Mouse (Mus musculus): ENCODE measurements at regions not wholly inside any gene's neighbourhood (a gene's known extent, or its start where the extent isn't known, plus 50 kb on each side); places are given as distances from the start of the nearest gene placed in this dataset.

DNA sequence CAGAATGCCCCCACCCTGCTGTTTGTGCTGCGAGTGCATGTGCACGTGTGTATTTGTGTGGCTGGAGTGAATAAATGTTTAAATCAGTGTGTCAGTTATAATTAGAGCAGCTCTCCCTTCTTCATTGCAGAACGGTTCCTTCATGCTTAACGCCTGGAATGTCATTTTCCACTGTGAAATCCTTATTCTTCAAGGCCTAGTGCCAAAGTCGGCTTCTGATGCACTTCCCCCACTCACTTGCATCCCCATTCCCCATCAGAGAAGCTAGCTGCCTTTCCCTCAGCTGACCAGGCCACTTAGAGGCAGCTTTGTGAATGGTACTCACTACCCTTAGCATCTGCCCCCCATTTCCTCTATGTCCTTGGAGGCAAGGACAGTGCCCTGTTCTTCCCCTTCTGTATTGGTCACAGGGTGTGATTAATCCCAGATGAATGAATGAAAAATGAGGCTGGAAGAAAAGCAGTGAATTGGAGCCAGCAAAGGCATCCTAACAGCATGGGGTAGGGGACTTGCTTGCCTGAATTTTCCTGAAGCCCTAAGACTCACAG is 162.6 kb downstream of the H2al1j start:
- Histone ChIP-seq H3K36me3 (no peaks in the 10 kb centered on the region), H3K27ac (no peak overlapping the region), H3K9ac (no peak overlapping the region), H3K9me3 (no peaks in the 10 kb centered on the region), H3K4me1 (peaks cover 51% of the 10 kb centered on the region), H3K4me3 (no peak overlapping the region), H3K27me3 (peaks cover 29% of the 10 kb centered on the region; the same call in 1 of the 2 replicates), H3K4me2 (replicated peaks) (no peak overlapping the region)
- WGBS, result 43% methylated on average over 5 of the region's 5 CpGs
- no peak for ATAC-seq (ENCODE audit: low FRiP score, low read depth)

DNA sequence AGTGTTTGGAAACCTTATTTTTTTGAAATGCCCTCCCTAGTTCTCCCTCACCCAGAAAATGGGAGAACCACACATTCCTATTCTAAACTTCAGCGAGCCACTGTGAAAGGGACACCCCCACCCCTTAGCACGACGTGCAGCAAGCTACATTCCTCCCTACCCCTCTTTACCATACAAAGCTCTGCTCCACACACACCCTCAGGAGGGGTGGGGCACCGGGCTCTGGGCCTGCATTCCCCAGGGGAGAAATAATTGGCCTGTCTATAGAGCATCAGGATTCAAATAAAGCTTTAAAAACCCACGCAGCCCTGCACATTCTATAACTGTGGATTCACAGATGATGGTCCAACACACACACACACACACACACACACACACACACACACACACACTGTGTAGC is 163.6 kb downstream of the H2al1j start:
- Histone ChIP-seq H3K9me3 (no peaks in the 10 kb centered on the region), H3K27ac (no peak overlapping the region), H3K27me3 (peaks cover 36% of the 10 kb centered on the region; the same call in 1 of the 2 replicates), H3K36me3 (no peaks in the 10 kb centered on the region), H3K4me2 (replicated peaks) (no peak overlapping the region), H3K4me1 (peaks cover 50% of the 10 kb centered on the region), H3K9ac (no peak overlapping the region), H3K4me3 (no peak overlapping the region)
- no peak for ATAC-seq (ENCODE audit: low FRiP score, low read depth)
- WGBS, result 27% methylated on average over 5 of the region's 5 CpGs

DNA sequence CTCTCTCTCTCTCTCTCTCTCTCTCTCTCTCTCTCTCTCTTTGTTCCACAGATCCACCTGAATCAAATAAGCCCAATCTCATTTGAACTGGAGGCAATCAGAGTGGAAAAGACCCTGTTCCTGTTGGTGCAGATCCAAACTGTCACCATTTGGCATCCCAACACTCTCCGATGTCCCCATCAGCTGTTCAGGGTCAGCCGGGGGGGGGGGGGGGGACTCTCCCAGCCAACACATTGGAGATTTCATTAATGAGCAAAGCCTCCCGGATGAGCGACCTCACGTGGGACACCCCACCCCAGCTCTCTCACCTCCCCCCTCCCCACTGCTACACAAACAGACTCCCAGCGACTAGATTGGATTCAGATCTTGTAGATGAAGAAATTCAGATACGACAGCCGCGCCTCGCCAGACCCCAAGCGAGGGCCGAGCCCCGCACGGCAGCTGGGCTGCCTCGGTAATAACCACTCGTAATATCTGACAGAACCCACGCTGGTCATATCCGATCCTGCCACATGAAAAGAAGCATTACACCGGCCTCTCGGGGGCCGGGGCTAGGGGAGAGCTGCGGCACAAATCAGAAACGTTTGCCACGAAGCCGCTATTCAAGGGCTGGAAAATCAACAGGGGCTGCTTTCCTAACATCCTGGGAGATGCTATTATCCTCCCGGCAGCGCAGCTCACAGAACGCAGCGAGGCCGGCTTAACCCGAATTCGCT is 164.2 kb downstream of the H2al1j start:
- H3K9me3 ChIP-seq, result no peaks in the 10 kb centered on the region
- 21% methylated on average over 32 of the region's 32 CpGs for WGBS
- peak overlapping the region; percentile 53 for H3K4me2 ChIP-seq (replicated peaks)
- peaks cover 44% of the 10 kb centered on the region for H3K4me1 ChIP-seq
- no peaks in the 10 kb centered on the region for H3K36me3 ChIP-seq
- no peak overlapping the region for H3K27ac ChIP-seq
- peaks cover 41% of the 10 kb centered on the region; the same call in 1 of the 2 replicates for H3K27me3 ChIP-seq
- no peak overlapping the region for H3K9ac ChIP-seq
- peak overlapping the region; percentile 20 for H3K4me3 ChIP-seq
- ATAC-seq (ENCODE audit: low FRiP score, low read depth), result no peak

DNA sequence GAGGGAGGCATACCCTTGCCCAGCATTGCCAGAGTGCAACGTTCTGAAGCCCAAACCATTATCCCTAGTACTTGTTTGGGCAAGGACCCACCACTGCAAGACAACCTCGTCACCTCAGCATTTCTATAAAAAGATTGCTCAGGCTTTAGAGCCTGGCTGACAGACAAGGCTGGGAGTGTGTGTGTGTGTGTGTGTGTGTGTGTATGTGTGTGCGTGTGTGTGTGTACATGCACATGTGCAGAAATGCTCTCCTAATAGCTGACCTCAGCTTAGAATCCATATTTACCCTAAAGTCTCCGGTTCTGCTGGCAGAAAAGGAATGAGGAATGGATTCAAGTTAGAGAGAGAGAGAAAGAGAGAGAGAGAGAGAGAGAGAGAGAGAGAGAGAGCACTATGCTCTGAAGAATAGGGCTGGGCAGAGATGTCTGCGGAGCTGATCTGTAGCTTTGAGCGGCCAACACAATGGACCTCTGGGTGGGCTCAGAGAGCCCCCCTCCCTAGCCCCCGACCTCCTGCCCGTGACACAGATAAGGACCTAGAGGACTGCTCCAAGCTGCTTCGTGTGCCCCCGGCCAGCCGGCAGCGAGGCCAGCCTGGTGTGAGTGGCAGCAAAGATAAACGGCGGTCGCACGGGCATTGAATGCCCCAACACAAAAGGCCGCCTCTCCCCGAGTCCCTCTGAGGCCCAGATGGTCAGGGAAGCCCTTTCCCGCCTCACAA is 166.1 kb downstream of the H2al1j start:
- ATAC-seq (ENCODE audit: low FRiP score, low read depth), result 0 out of 2 replicates have a peak, but pooled peaks have one; percentile 24
- Histone ChIP-seq H3K4me3 (peak overlapping the region; percentile 20), H3K36me3 (no peaks in the 10 kb centered on the region), H3K4me2 (replicated peaks) (peak overlapping the region; percentile 61), H3K27me3 (peaks cover 37% of the 10 kb centered on the region; the same call in 1 of the 2 replicates), H3K9me3 (no peaks in the 10 kb centered on the region), H3K4me1 (peaks cover 34% of the 10 kb centered on the region), H3K9ac (no peak overlapping the region; the same call in 1 of the 2 replicates), H3K27ac (peak overlapping the region; percentile 48; the same call in 1 of the 2 replicates)
- 35% methylated on average over 19 of the region's 19 CpGs for WGBS

DNA sequence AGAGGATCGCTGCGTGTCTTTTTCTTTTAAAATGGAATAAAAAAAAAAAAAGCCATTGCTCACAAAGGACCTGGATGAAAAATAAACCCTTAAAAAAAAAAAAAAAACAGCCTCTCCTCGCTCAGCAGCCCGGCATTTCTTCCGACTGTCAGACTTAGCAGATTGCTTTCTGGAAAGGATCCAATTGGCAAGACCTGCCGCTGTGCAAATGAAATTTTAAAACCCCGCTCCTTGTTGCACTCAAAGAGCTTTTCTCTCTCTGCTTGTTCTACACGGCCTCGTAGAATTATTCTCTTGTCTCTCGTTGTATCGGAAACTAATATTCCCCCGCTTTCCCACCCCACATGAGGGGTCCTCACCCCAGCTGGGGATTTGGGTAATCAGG is 166.6 kb downstream of the H2al1j start:
- Histone ChIP-seq H3K27me3 (peaks cover 37% of the 10 kb centered on the region; the same call in 1 of the 2 replicates), H3K9ac (no peak overlapping the region), H3K4me2 (replicated peaks) (peak overlapping the region; percentile 61), H3K36me3 (no peaks in the 10 kb centered on the region), H3K4me1 (peaks cover 34% of the 10 kb centered on the region), H3K27ac (no peak overlapping the region), H3K9me3 (no peaks in the 10 kb centered on the region), H3K4me3 (peak overlapping the region; percentile 20)
- ATAC-seq (ENCODE audit: low FRiP score, low read depth), result 0 out of 2 replicates have a peak, but pooled peaks have one; percentile 51
- WGBS, result 18% methylated on average over 12 of the region's 12 CpGs

DNA sequence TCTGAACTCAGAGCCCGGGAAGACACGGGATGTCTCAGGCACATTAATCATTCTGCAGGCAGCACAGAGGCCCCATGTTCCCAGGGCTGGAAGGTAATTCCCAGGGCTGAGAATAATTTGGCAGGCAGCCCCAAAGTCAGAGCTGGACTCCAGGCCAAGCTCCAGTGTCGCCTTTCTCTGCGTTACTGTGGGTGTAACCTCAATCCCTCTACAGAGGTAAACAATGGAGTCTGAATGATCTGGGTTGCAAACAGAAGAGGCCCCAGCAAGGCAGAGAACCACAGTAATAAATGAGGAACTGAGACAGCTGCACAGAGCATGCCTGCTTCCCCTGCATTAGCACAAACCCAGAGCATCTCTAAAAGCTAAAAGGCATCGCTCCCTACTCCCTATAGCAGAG is 184.8 kb downstream of the H2al1j start:
- Histone ChIP-seq H3K4me2 (replicated peaks) (no peak overlapping the region), H3K36me3 (no peaks in the 10 kb centered on the region), H3K4me3 (no peak overlapping the region), H3K9ac (no peak overlapping the region), H3K27ac (no peak overlapping the region), H3K9me3 (no peaks in the 10 kb centered on the region), H3K4me1 (peaks cover 5% of the 10 kb centered on the region; the same call in 1 of the 2 replicates), H3K27me3 (peaks cover 54% of the 10 kb centered on the region; the same call in 1 of the 2 replicates)
- 37% methylated on average over 5 of the region's 5 CpGs for WGBS
- no peak for ATAC-seq (ENCODE audit: low FRiP score, low read depth)

DNA sequence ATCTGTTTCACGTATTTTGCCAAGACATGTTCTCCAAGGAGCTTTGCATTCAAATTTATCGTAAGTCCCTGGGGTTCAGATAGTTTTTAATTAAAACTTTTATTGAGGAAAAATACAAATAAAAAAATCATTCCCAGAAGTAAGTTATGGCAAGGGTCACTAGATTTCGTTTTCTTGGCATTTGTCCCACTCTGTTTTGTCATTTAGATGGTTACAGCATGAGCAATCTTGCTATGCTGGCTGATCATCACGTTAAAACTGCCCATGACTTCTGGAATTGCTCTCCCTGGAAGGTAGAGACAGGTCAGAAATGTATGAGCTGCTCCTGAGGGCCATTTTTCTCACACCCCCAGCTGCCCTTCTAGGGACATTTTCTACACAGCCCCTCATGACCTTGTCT is 185.3 kb downstream of the H2al1j start:
- Histone ChIP-seq H3K4me1 (peaks cover 5% of the 10 kb centered on the region; the same call in 1 of the 2 replicates), H3K9me3 (no peaks in the 10 kb centered on the region), H3K27ac (no peak overlapping the region), H3K4me2 (replicated peaks) (no peak overlapping the region), H3K36me3 (no peaks in the 10 kb centered on the region), H3K4me3 (no peak overlapping the region), H3K27me3 (peaks cover 58% of the 10 kb centered on the region; the same call in 1 of the 2 replicates), H3K9ac (no peak overlapping the region)
- no peak for ATAC-seq (ENCODE audit: low FRiP score, low read depth)
- 71% methylated on average over 4 of the region's 4 CpGs for WGBS

DNA sequence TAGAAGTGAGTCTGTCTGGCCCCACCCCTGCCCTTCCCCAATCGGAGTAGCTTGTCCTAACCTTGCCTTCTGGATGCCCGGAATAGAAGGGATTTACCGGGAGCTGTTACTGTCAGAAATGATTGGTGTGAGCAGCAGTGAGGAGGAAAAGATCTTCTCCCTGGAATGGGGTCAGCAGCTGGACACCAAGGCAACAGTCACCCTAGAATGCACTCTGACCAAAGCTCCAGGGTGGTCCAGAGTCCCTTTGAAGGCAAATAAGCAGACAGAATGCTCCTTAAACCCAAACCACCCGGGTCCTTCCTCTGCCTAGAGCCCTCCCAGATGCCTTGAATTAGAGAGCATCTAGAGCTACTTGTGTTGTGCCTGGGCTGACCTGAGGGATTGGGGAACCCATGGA is 196.2 kb downstream of the H2al1j start:
- Histone ChIP-seq H3K9ac (no peak overlapping the region), H3K27ac (no peak overlapping the region), H3K4me3 (no peak overlapping the region), H3K9me3 (no peaks in the 10 kb centered on the region), H3K36me3 (no peaks in the 10 kb centered on the region), H3K4me1 (no peaks in the 10 kb centered on the region), H3K4me2 (replicated peaks) (no peak overlapping the region), H3K27me3 (peaks cover 44% of the 10 kb centered on the region)
- no peak for ATAC-seq (ENCODE audit: low FRiP score, low read depth)
- WGBS, result 20% methylated on average over 4 of the region's 4 CpGs

DNA sequence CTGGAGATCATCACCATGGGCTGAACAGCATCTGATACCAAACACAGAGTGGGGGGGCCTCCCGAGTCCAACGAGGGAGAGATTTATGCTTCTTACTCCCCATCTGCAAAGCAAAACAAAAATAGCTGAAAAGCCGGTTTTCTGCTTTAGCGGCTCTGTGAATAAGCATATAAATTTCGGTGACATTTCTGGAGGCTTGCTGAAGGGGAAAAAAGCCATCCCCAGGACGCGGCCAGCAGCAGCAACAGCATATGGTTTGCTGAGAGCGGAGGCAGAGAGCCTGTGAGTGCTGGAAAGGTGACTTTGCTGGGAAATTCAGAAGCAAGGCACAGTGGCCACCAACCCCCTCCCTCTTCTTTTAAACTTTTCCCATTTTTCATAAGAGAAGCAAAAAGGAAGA is 197.7 kb downstream of the H2al1j start:
- H3K36me3 ChIP-seq, result no peaks in the 10 kb centered on the region
- no peak overlapping the region for H3K4me3 ChIP-seq
- H3K4me1 ChIP-seq, result no peaks in the 10 kb centered on the region
- H3K27me3 ChIP-seq, result peaks cover 46% of the 10 kb centered on the region
- WGBS, result 53% methylated on average over 8 of the region's 8 CpGs
- H3K9ac ChIP-seq, result no peak overlapping the region
- no peak for ATAC-seq (ENCODE audit: low FRiP score, low read depth)
- H3K9me3 ChIP-seq, result no peaks in the 10 kb centered on the region
- H3K27ac ChIP-seq, result no peak overlapping the region
- H3K4me2 ChIP-seq (replicated peaks), result no peak overlapping the region

DNA sequence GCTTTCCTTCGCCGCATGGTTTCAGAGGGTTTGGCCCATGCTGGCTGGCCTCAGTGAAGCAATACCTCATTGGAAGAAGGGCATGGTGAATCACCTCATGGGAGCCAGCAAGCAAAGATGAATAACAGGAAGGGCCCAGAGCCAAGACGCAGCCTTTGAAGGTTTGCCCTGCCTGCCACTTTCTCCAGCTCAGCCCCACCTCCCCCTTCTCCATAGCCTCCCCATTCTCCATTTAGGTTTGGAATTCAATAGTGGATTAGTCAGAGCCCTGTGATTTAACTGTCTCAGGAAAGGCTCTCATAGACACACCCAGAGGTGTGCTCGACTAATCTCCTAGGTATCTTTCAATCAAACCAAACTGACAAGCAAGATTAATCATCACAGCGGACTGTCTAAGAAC is 201.0 kb downstream of the H2al1j start:
- Histone ChIP-seq H3K4me2 (replicated peaks) (no peak overlapping the region), H3K27ac (no peak overlapping the region), H3K9me3 (no peaks in the 10 kb centered on the region), H3K9ac (no peak overlapping the region), H3K27me3 (peaks cover 51% of the 10 kb centered on the region), H3K4me3 (no peak overlapping the region), H3K4me1 (no peaks in the 10 kb centered on the region), H3K36me3 (no peaks in the 10 kb centered on the region)
- no peak for ATAC-seq (ENCODE audit: low FRiP score, low read depth)
- 78% methylated on average over 5 of the region's 5 CpGs for WGBS

DNA sequence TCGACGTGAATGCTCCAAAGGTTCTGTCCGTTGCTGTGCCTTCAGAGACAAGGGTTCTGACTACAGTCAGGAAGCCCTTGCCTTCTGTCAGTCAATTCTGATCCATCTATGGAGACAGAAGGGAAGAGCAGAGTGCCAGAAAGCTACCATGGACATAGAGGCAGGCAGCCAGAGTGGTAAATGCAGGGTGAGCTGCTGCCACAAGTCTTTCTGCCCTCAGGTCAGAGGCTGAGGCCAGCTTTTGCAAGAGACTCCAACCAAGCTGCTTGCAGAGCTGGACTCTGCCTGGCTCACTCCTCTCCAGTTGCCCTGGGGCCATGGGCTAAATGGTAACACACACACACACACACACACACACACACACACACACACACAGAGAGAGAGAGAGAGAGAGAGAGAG is 201.6 kb downstream of the H2al1j start:
- Histone ChIP-seq H3K9ac (no peak overlapping the region), H3K36me3 (no peaks in the 10 kb centered on the region), H3K4me3 (no peak overlapping the region), H3K4me2 (replicated peaks) (no peak overlapping the region), H3K27me3 (peaks cover 51% of the 10 kb centered on the region), H3K27ac (no peak overlapping the region), H3K4me1 (no peaks in the 10 kb centered on the region), H3K9me3 (no peaks in the 10 kb centered on the region)
- WGBS, result 78% methylated on average over 3 of the region's 3 CpGs
- no peak for ATAC-seq (ENCODE audit: low FRiP score, low read depth)

DNA sequence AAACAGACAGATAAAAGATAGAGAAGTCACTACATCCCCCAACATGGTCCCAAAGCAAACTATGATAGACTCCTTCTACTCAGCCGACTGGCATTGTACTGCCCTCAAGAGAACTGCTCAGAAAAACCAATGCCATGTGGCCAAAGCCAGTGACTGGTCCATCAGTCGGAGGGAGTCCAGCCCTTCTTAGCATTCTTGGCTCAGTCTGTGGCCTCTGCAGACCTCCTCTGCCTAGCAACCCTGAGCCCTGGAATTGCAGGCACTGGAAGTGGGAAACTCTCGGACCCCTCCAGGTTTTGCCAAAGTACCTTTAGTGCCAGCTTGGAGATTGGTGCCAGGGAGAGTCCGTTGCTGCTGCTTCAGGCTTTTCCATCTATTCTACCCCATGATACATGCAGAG is 205.2 kb downstream of the H2al1j start:
- 75% methylated on average over 4 of the region's 4 CpGs for WGBS
- peaks cover 36% of the 10 kb centered on the region; the same call in 1 of the 2 replicates for H3K27me3 ChIP-seq
- no peak for ATAC-seq (ENCODE audit: low FRiP score, low read depth)
- no peaks in the 10 kb centered on the region for H3K36me3 ChIP-seq
- H3K27ac ChIP-seq, result no peak overlapping the region
- H3K9ac ChIP-seq, result no peak overlapping the region
- no peak overlapping the region for H3K4me2 ChIP-seq (replicated peaks)
- H3K4me3 ChIP-seq, result no peak overlapping the region
- H3K9me3 ChIP-seq, result no peaks in the 10 kb centered on the region
- no peaks in the 10 kb centered on the region for H3K4me1 ChIP-seq
